Mouse (Mus musculus): ENCODE results near the gene Olfr469. TPM values are rescaled to one million over a fixed set of nuclear protein-coding genes. Genes with fewer than 3 reads are reported as not detected.

Gene Olfr469
- not detected for polyA plus RNA-seq (2014; fragmentation: Illumina TruSeq; extraction: RNeasy Lipid Tissue Mini Kit (QIAGEN cat#74804); ENCODE audit: low read depth, low replicate concordance)

GRCm38 (mm10) chr7:107825441-107825840 is at the start of gene Olfr469:
TSS of gene Olfr469 (minus strand) at chr7:107825541.

GRCm38 (mm10) chr7:107847390-107847789 is 22.0 kb upstream of the Olfr469 start, which contains the start of gene Olfr470:
TSS of gene Olfr470 (minus strand) at chr7:107847490.

GRCm38 (mm10) chr7:107811963-107812362 is 13.4 kb downstream of the Olfr469 start, which contains the start of gene Olfr467:
TSS of gene Olfr467 (plus strand) at chr7:107812263.

GRCm38 (mm10) chr7:107801108-107801507 is 24.2 kb downstream of the Olfr469 start, which contains the start of gene Ovch2:
TSS of gene Ovch2 (minus strand) at chr7:107801208.

Other genes starting within 250 kb of the Olfr469 start
- 11.9 TPM for gene Ppfibp2, start 230.3 kb downstream of the Olfr469 start, polyA plus RNA-seq (2014; fragmentation: Illumina TruSeq; extraction: RNeasy Lipid Tissue Mini Kit (QIAGEN cat#74804); ENCODE audit: low read depth, low replicate concordance)
- gene 5330417H12Rik, start 200.4 kb downstream of the Olfr469 start, polyA plus RNA-seq (2014; fragmentation: Illumina TruSeq; extraction: RNeasy Lipid Tissue Mini Kit (QIAGEN cat#74804); ENCODE audit: low read depth, low replicate concordance): not detected
- not detected for gene Cyb5r2, start 67.5 kb downstream of the Olfr469 start, polyA plus RNA-seq (2014; fragmentation: Illumina TruSeq; extraction: RNeasy Lipid Tissue Mini Kit (QIAGEN cat#74804); ENCODE audit: low read depth, low replicate concordance)
- gene Ovch2, start 24.3 kb downstream of the Olfr469 start, polyA plus RNA-seq (2014; fragmentation: Illumina TruSeq; extraction: RNeasy Lipid Tissue Mini Kit (QIAGEN cat#74804); ENCODE audit: low read depth, low replicate concordance): not detected
- gene Olfr467, start 13.3 kb downstream of the Olfr469 start, polyA plus RNA-seq (2014; fragmentation: Illumina TruSeq; extraction: RNeasy Lipid Tissue Mini Kit (QIAGEN cat#74804); ENCODE audit: low read depth, low replicate concordance): not detected
- gene Olfr470, start 21.9 kb upstream of the Olfr469 start, polyA plus RNA-seq (2014; fragmentation: Illumina TruSeq; extraction: RNeasy Lipid Tissue Mini Kit (QIAGEN cat#74804); ENCODE audit: low read depth, low replicate concordance): not detected
- gene Olfr472, start 72.4 kb upstream of the Olfr469 start, polyA plus RNA-seq (2014; fragmentation: Illumina TruSeq; extraction: RNeasy Lipid Tissue Mini Kit (QIAGEN cat#74804); ENCODE audit: low read depth, low replicate concordance): not detected
- gene Olfr473, start 104.9 kb upstream of the Olfr469 start, polyA plus RNA-seq (2014; fragmentation: Illumina TruSeq; extraction: RNeasy Lipid Tissue Mini Kit (QIAGEN cat#74804); ENCODE audit: low read depth, low replicate concordance): not detected
- gene Olfr474, start 129.1 kb upstream of the Olfr469 start, polyA plus RNA-seq (2014; fragmentation: Illumina TruSeq; extraction: RNeasy Lipid Tissue Mini Kit (QIAGEN cat#74804); ENCODE audit: low read depth, low replicate concordance): not detected
- gene Olfr476, start 139.3 kb upstream of the Olfr469 start, polyA plus RNA-seq (2014; fragmentation: Illumina TruSeq; extraction: RNeasy Lipid Tissue Mini Kit (QIAGEN cat#74804); ENCODE audit: low read depth, low replicate concordance): not detected
- gene Olfr477, start 161.2 kb upstream of the Olfr469 start, polyA plus RNA-seq (2014; fragmentation: Illumina TruSeq; extraction: RNeasy Lipid Tissue Mini Kit (QIAGEN cat#74804); ENCODE audit: low read depth, low replicate concordance): not detected
- gene Olfr478, start 208.4 kb upstream of the Olfr469 start, polyA plus RNA-seq (2014; fragmentation: Illumina TruSeq; extraction: RNeasy Lipid Tissue Mini Kit (QIAGEN cat#74804); ENCODE audit: low read depth, low replicate concordance): not detected
- gene Olfr479, start 225.2 kb upstream of the Olfr469 start, polyA plus RNA-seq (2014; fragmentation: Illumina TruSeq; extraction: RNeasy Lipid Tissue Mini Kit (QIAGEN cat#74804); ENCODE audit: low read depth, low replicate concordance): not detected
- gene Olfr480, start 241.8 kb upstream of the Olfr469 start, polyA plus RNA-seq (2014; fragmentation: Illumina TruSeq; extraction: RNeasy Lipid Tissue Mini Kit (QIAGEN cat#74804); ENCODE audit: low read depth, low replicate concordance): not detected